Mouse (Mus musculus): Measurements from ENCODE around the gene Chd6. TPM values are rescaled to one million over a fixed set of nuclear protein-coding genes. Genes with fewer than 3 reads are reported as not detected.
A peak's percentile ranks its signal among the peaks of the same experiment; 100 is the strongest.
"Not testable (repeated sequence)": the region's sequence is repeated elsewhere in the genome, so short reads cannot be mapped to it uniquely, and the experiment has no call there.

Gene Chd6
- polyA plus RNA-seq, 1 experiment from 2014 or later: 37.0 TPM

GRCm38 (mm10) chr2:160977248-160977647 is 131.6 kb downstream of the Chd6 start:
- no peaks in the 10 kb centered on the region for H3K27me3 ChIP-seq (replicated peaks; ENCODE audit: control insufficient read depth, insufficient read depth, low read length)
- H3K4me1 ChIP-seq (replicated peaks; ENCODE audit: control insufficient read depth, insufficient read depth, low read length): no peaks in the 10 kb centered on the region; the same call in 1 of the 2 replicates
- H3K4me3 ChIP-seq (replicated peaks; ENCODE audit: low read length): no peak overlapping the region
- H3K27ac ChIP-seq (ENCODE audit: low read length): no peak overlapping the region
- no peak for ATAC-seq
- peaks cover 21% of the 10 kb centered on the region for H3K36me3 ChIP-seq (ENCODE audit: control insufficient read depth, insufficient read depth)
- H3K9me3 ChIP-seq (ENCODE audit: control insufficient read depth, low read length): no peaks in the 10 kb centered on the region
- H3K9ac ChIP-seq (replicated peaks; ENCODE audit: low read depth, low read length): no peak overlapping the region
- H3K4me2 ChIP-seq (ENCODE audit: low read length): no peak overlapping the region
- 76% methylated on average over 1 of the region's 1 CpGs for WGBS

- no peaks in the 10 kb centered on the region for H3K27me3 ChIP-seq (replicated peaks; ENCODE audit: control insufficient read depth, insufficient read depth, low read length)
- no peak overlapping the region for H3K9ac ChIP-seq (replicated peaks; ENCODE audit: low read depth, low read length)
- H3K4me1 ChIP-seq (replicated peaks; ENCODE audit: control insufficient read depth, insufficient read depth, low read length): no peaks in the 10 kb centered on the region; the same call in 1 of the 2 replicates
- 79% methylated on average over 5 of the region's 5 CpGs for WGBS
- H3K9me3 ChIP-seq (ENCODE audit: control insufficient read depth, low read length): no peaks in the 10 kb centered on the region
- no peak overlapping the region for H3K4me2 ChIP-seq (ENCODE audit: low read length)
- H3K27ac ChIP-seq (ENCODE audit: low read length): no peak overlapping the region
- H3K36me3 ChIP-seq (ENCODE audit: control insufficient read depth, insufficient read depth): peaks cover 13% of the 10 kb centered on the region
- ATAC-seq: no peak
- no peak overlapping the region for H3K4me3 ChIP-seq (replicated peaks; ENCODE audit: low read length)
Measured at GRCm38 (mm10) chr2:160973648-160974215, 135.1 kb downstream of the Chd6 start.

- peaks cover 12% of the 10 kb centered on the region for H3K36me3 ChIP-seq (ENCODE audit: control insufficient read depth, insufficient read depth)
- ATAC-seq: peak; percentile 72
- H3K4me2 ChIP-seq (ENCODE audit: low read length): no peak overlapping the region
- no peaks in the 10 kb centered on the region for H3K9me3 ChIP-seq (ENCODE audit: control insufficient read depth, low read length)
- WGBS: 80% methylated on average over 7 of the region's 7 CpGs
- no peaks in the 10 kb centered on the region; the same call in 1 of the 2 replicates for H3K4me1 ChIP-seq (replicated peaks; ENCODE audit: control insufficient read depth, insufficient read depth, low read length)
- no peaks in the 10 kb centered on the region for H3K27me3 ChIP-seq (replicated peaks; ENCODE audit: control insufficient read depth, insufficient read depth, low read length)
- no peak overlapping the region for H3K4me3 ChIP-seq (replicated peaks; ENCODE audit: low read length)
- no peak overlapping the region for H3K9ac ChIP-seq (replicated peaks; ENCODE audit: low read depth, low read length)
- peak overlapping the region; percentile 52 for H3K27ac ChIP-seq (ENCODE audit: low read length)
Measured at GRCm38 (mm10) chr2:160972103-160972792, 136.6 kb downstream of the Chd6 start.

- ATAC-seq: no peak
- H3K4me1 ChIP-seq (replicated peaks; ENCODE audit: control insufficient read depth, insufficient read depth, low read length): no peaks in the 10 kb centered on the region
- H3K9me3 ChIP-seq (ENCODE audit: control insufficient read depth, low read length): no peaks in the 10 kb centered on the region
- H3K4me2 ChIP-seq (ENCODE audit: low read length): no peak overlapping the region
- H3K9ac ChIP-seq (replicated peaks; ENCODE audit: low read depth, low read length): no peak overlapping the region
- no peaks in the 10 kb centered on the region for H3K27me3 ChIP-seq (replicated peaks; ENCODE audit: control insufficient read depth, insufficient read depth, low read length)
- WGBS: 93% methylated on average over 1 of the region's 1 CpGs
- peaks cover 36% of the 10 kb centered on the region for H3K36me3 ChIP-seq (ENCODE audit: control insufficient read depth, insufficient read depth)
- no peak overlapping the region for H3K4me3 ChIP-seq (replicated peaks; ENCODE audit: low read length)
- no peak overlapping the region for H3K27ac ChIP-seq (ENCODE audit: low read length)
Measured at GRCm38 (mm10) chr2:160962149-160962548, 146.7 kb downstream of the Chd6 start.

GRCm38 (mm10) chr2:160960956-160961646 is 147.8 kb downstream of the Chd6 start:
- H3K36me3 ChIP-seq (ENCODE audit: control insufficient read depth, insufficient read depth): peaks cover 37% of the 10 kb centered on the region
- WGBS: 92% methylated on average over 6 of the region's 6 CpGs

GRCm38 (mm10) chr2:160959901-160960300 is 149.0 kb downstream of the Chd6 start:
- Histone ChIP-seq H3K9me3 (ENCODE audit: control insufficient read depth, low read length) (no peaks in the 10 kb centered on the region), H3K4me2 (ENCODE audit: low read length) (no peak overlapping the region), H3K27ac (ENCODE audit: low read length) (no peak overlapping the region), H3K27me3 (replicated peaks; ENCODE audit: control insufficient read depth, insufficient read depth, low read length) (no peaks in the 10 kb centered on the region), H3K4me3 (replicated peaks; ENCODE audit: low read length) (no peak overlapping the region), H3K9ac (replicated peaks; ENCODE audit: low read depth, low read length) (no peak overlapping the region), H3K4me1 (replicated peaks; ENCODE audit: control insufficient read depth, insufficient read depth, low read length) (no peaks in the 10 kb centered on the region), H3K36me3 (ENCODE audit: control insufficient read depth, insufficient read depth) (peaks cover 40% of the 10 kb centered on the region)
- WGBS: 96% methylated on average over 5 of the region's 5 CpGs
- ATAC-seq: no peak

More at GRCm38 (mm10) chr2:160960956-160961646, 147.8 kb downstream of the Chd6 start:
- ATAC-seq: no peak
- Histone ChIP-seq H3K4me2 (ENCODE audit: low read length) (no peak overlapping the region), H3K27me3 (replicated peaks; ENCODE audit: control insufficient read depth, insufficient read depth, low read length) (no peaks in the 10 kb centered on the region), H3K9me3 (ENCODE audit: control insufficient read depth, low read length) (no peaks in the 10 kb centered on the region), H3K27ac (ENCODE audit: low read length) (no peak overlapping the region), H3K4me3 (replicated peaks; ENCODE audit: low read length) (no peak overlapping the region), H3K9ac (replicated peaks; ENCODE audit: low read depth, low read length) (no peak overlapping the region), H3K4me1 (replicated peaks; ENCODE audit: control insufficient read depth, insufficient read depth, low read length) (no peaks in the 10 kb centered on the region)

GRCm38 (mm10) chr2:160958737-160959136 is 150.1 kb downstream of the Chd6 start:
- no peak overlapping the region for H3K27ac ChIP-seq (ENCODE audit: low read length)
- H3K4me2 ChIP-seq (ENCODE audit: low read length): no peak overlapping the region
- ATAC-seq: no peak
- no peaks in the 10 kb centered on the region for H3K27me3 ChIP-seq (replicated peaks; ENCODE audit: control insufficient read depth, insufficient read depth, low read length)
- no peak overlapping the region for H3K9ac ChIP-seq (replicated peaks; ENCODE audit: low read depth, low read length)
- peaks cover 42% of the 10 kb centered on the region for H3K36me3 ChIP-seq (ENCODE audit: control insufficient read depth, insufficient read depth)
- H3K9me3 ChIP-seq (ENCODE audit: control insufficient read depth, low read length): no peaks in the 10 kb centered on the region
- WGBS: 90% methylated on average over 5 of the region's 5 CpGs
- peaks cover 3% of the 10 kb centered on the region for H3K4me1 ChIP-seq (replicated peaks; ENCODE audit: control insufficient read depth, insufficient read depth, low read length)
- H3K4me3 ChIP-seq (replicated peaks; ENCODE audit: low read length): no peak overlapping the region

GRCm38 (mm10) chr2:160957801-160958200 is 151.1 kb downstream of the Chd6 start:
- not testable (repeated sequence) for H3K9ac ChIP-seq (replicated peaks; ENCODE audit: low read depth, low read length); H3K27me3 ChIP-seq (replicated peaks; ENCODE audit: control insufficient read depth, insufficient read depth, low read length); H3K27ac ChIP-seq (ENCODE audit: low read length); H3K4me1 ChIP-seq (replicated peaks; ENCODE audit: control insufficient read depth, insufficient read depth, low read length); H3K4me2 ChIP-seq (ENCODE audit: low read length); H3K9me3 ChIP-seq (ENCODE audit: control insufficient read depth, low read length); ATAC-seq; H3K4me3 ChIP-seq (replicated peaks; ENCODE audit: low read length)
- H3K36me3 ChIP-seq (ENCODE audit: control insufficient read depth, insufficient read depth): peaks cover 42% of the 10 kb centered on the region

- ATAC-seq; H3K4me3 ChIP-seq (replicated peaks; ENCODE audit: low read length); H3K9ac ChIP-seq (replicated peaks; ENCODE audit: low read depth, low read length); H3K9me3 ChIP-seq (ENCODE audit: control insufficient read depth, low read length); H3K4me1 ChIP-seq (replicated peaks; ENCODE audit: control insufficient read depth, insufficient read depth, low read length); H3K27ac ChIP-seq (ENCODE audit: low read length); H3K4me2 ChIP-seq (ENCODE audit: low read length); H3K27me3 ChIP-seq (replicated peaks; ENCODE audit: control insufficient read depth, insufficient read depth, low read length): not testable (repeated sequence)
- H3K36me3 ChIP-seq (ENCODE audit: control insufficient read depth, insufficient read depth): peaks cover 42% of the 10 kb centered on the region
Measured at GRCm38 (mm10) chr2:160957307-160957706, 151.6 kb downstream of the Chd6 start.
